Mouse (Mus musculus): ENCODE measurements around the gene Cryzl2. TPM values are rescaled to one million over a fixed set of nuclear protein-coding genes. Genes with fewer than 3 reads are reported as not detected.

Cryzl2 gene
- total and polyA plus RNA-seq, 3 experiments = 8.4 to 15.2 (median 9.5) TPM

DNA sequence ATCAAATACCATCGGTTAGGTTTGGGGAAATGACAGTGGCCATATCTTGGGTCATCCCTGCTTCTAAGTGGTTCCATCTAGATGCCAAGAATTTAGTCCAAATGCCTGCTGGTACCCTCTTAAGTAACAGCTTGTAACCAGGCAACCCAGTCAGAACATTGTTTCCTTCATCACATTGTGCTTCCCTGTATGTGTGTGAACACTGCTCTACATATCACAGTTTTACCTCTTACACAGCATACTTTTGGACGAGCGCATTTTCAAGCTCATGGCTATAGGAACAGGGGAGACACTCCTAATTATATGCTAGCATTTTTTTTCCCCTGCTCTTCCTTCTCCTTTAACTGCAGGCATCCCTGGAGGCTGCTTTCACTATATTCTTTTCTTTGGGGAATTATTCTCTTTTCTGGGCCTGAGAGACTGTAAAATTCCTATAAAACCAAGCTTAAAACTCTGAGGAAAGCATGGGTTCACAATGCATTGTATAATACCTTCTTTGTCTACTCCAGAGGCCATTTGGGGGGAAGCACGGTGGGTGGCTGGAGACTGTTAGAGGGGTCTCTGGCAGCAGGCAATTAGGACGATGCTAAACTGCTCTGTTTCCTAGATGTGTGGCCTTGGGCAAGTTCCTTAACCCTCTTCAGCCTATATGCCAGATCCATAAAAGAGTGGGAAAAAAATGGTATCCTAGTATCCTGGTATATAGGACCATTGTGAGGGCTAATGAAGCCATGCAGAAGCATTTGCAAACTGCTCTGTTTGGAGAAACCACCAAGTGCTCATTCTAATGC, 5.4 kb upstream of the Cryzl2 start:
- WGBS = 83% methylated on average over 5 of the region's 5 CpGs
- H3K4me3 ChIP-seq = no peak overlapping the region
- H3K27ac ChIP-seq = no peak overlapping the region
- DNase-seq = no peak
- TF ChIP-seq POLR2A (IDR thresholded peaks at IDR 0.05; ENCODE audit: insufficient read depth, low read depth, low read length) (no peak), EP300 (IDR thresholded peaks at IDR 0.05; ENCODE audit: insufficient read depth, low read depth, low read length) (no peak), CTCF (IDR thresholded peaks at IDR 0.05) (no peak)
- H3K4me1 ChIP-seq (ENCODE audit: control insufficient read depth, insufficient read depth, low read length) = peaks cover 15% of the 10 kb centered on the region
- H3K36me3 ChIP-seq (ENCODE audit: control insufficient read depth, insufficient read depth, low read length) = peaks cover 6% of the 10 kb centered on the region
- no peaks in the 10 kb centered on the region for H3K27me3 ChIP-seq (ENCODE audit: control insufficient read depth, insufficient read depth, low read length)
- H3K9ac ChIP-seq (ENCODE audit: low read depth, low read length) = no peak overlapping the region
- H3K79me2 ChIP-seq (replicated peaks; ENCODE audit: control insufficient read depth, insufficient read depth, low read length) = no peaks in the 10 kb centered on the region
- intact Hi-C loops (cut with DNase I) = no loop called here

- Histone ChIP-seq H3K36me3 (ENCODE audit: control insufficient read depth, insufficient read depth, low read length) (peaks cover 4% of the 10 kb centered on the region), H3K27me3 (ENCODE audit: control insufficient read depth, insufficient read depth, low read length) (no peaks in the 10 kb centered on the region), H3K79me2 (replicated peaks; ENCODE audit: control insufficient read depth, insufficient read depth, low read length) (no peaks in the 10 kb centered on the region), H3K27ac (no peak overlapping the region), H3K4me1 (ENCODE audit: control insufficient read depth, insufficient read depth, low read length) (peaks cover 6% of the 10 kb centered on the region), H3K4me3 (no peak overlapping the region), H3K9ac (ENCODE audit: low read depth, low read length) (no peak overlapping the region)
- intact Hi-C loops (cut with DNase I) = loop anchor here (5.0 kb wide), 1 partner anchor 173 kb away; no protein-coding TSS in a partner anchor
- DNase-seq = no peak
- no peak for TF ChIP-seq POLR2A (IDR thresholded peaks at IDR 0.05; ENCODE audit: insufficient read depth, low read depth, low read length)
- TF ChIP-seq CTCF (IDR thresholded peaks at IDR 0.05) = no peak
- TF ChIP-seq EP300 (IDR thresholded peaks at IDR 0.05; ENCODE audit: insufficient read depth, low read depth, low read length) = no peak
- 73% methylated on average over 6 of the region's 6 CpGs for WGBS
Measured at GRCm38 (mm10) chr1:157454876-157455275, 3.5 kb upstream of the Cryzl2 start.

DNA sequence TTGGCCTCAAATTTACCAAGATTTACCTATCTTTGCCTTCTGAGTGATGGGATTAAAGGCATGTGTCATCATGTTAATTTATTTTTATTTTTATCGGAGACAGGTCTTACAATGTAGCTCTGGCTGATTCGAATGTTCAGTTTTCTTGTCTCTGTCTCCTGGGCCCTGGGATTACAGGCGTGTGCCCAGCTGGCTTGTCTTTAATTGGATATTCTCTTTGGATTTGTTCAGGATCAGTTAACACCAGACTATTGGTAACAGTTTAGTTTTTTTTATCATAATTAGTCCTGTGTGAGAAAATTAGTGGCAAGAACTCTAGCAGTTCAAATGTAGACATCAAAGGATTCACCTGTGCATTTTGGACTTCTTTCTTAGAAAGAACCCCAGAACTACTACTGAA, 588 bp upstream of the Cryzl2 start:
- intact Hi-C loops (cut with DNase I) = loop anchor here (2.0 to 5.0 kb wide), 3 partner anchors 159 to 371 kb away; no protein-coding TSS in a partner anchor
- Histone ChIP-seq H3K27me3 (ENCODE audit: control insufficient read depth, insufficient read depth, low read length) (no peaks in the 10 kb centered on the region), H3K4me1 (ENCODE audit: control insufficient read depth, insufficient read depth, low read length) (peaks cover 3% of the 10 kb centered on the region), H3K4me3 (no peak overlapping the region), H3K79me2 (replicated peaks; ENCODE audit: control insufficient read depth, insufficient read depth, low read length) (no peaks in the 10 kb centered on the region), H3K36me3 (ENCODE audit: control insufficient read depth, insufficient read depth, low read length) (no peaks in the 10 kb centered on the region), H3K27ac (peak overlapping the region; percentile 49), H3K9ac (ENCODE audit: low read depth, low read length) (no peak overlapping the region)
- WGBS = 97% methylated on average over 3 of the region's 3 CpGs
- TF ChIP-seq EP300 (IDR thresholded peaks at IDR 0.05; ENCODE audit: insufficient read depth, low read depth, low read length) (no peak), CTCF (IDR thresholded peaks at IDR 0.05) (no peak), POLR2A (IDR thresholded peaks at IDR 0.05; ENCODE audit: insufficient read depth, low read depth, low read length) (no peak)
- no peak for DNase-seq

DNA sequence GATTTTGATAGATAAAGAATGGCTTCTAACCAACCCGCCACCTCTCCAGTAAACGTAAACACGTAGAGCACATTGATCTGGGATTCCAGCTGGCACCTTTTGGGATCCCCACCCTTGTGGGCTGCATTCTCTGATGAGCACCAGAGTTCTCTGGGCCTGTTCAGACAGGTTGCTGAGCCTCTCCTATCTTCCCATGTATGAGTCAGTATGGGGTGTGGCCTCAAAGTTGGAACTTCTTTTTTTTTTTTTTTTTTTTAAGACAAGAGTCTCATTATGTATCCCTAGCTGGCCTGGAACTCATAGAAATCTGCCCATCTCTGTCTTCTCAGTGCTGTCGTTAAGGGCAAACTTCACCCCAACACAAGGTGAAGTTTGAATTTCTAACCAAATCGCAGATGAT, 1.5 kb downstream of the Cryzl2 start:
- TF ChIP-seq EP300 (IDR thresholded peaks at IDR 0.05; ENCODE audit: insufficient read depth, low read depth, low read length) = no peak
- no peak for TF ChIP-seq POLR2A (IDR thresholded peaks at IDR 0.05; ENCODE audit: insufficient read depth, low read depth, low read length)
- no peak for TF ChIP-seq CTCF (IDR thresholded peaks at IDR 0.05)
- intact Hi-C loops (cut with DNase I) = loop anchor here (2.0 to 10.0 kb wide), 4 partner anchors 178 to 545 kb away; no protein-coding TSS in a partner anchor
- 88% methylated on average over 5 of the region's 5 CpGs for WGBS

DNA sequence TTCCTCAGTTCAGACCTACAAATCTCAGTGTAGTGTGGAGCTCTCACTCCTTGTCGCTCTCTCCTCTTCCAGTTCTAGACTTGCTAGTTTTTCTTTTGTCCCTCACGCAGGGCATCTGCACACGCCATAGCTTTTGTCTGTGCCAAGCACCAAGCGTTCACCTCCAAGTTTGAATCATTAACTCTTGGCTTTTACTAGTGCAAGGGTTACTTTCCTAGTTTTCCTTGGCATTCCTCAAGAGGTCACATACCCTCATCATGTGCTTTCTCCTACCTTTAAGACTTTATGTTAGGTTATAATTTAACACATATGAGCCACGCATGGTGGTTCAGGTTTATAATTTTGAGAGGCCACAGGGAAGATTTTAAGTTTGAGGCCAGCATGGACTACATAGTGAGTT, 2.9 kb downstream of the Cryzl2 start:
- no peaks in the 10 kb centered on the region for H3K27me3 ChIP-seq (ENCODE audit: control insufficient read depth, insufficient read depth, low read length)
- no peak overlapping the region for H3K27ac ChIP-seq
- H3K4me3 ChIP-seq = no peak overlapping the region
- H3K79me2 ChIP-seq (replicated peaks; ENCODE audit: control insufficient read depth, insufficient read depth, low read length) = no peaks in the 10 kb centered on the region
- H3K36me3 ChIP-seq (ENCODE audit: control insufficient read depth, insufficient read depth, low read length) = no peaks in the 10 kb centered on the region
- H3K4me1 ChIP-seq (ENCODE audit: control insufficient read depth, insufficient read depth, low read length) = peaks cover 3% of the 10 kb centered on the region
- 98% methylated on average over 5 of the region's 5 CpGs for WGBS
- TF ChIP-seq EP300 (IDR thresholded peaks at IDR 0.05; ENCODE audit: insufficient read depth, low read depth, low read length) (no peak), CTCF (IDR thresholded peaks at IDR 0.05) (no peak), POLR2A (IDR thresholded peaks at IDR 0.05; ENCODE audit: insufficient read depth, low read depth, low read length) (no peak)
- H3K9ac ChIP-seq (ENCODE audit: low read depth, low read length) = no peak overlapping the region
- no peak for DNase-seq
- intact Hi-C loops (cut with DNase I) = loop anchor here (5.0 to 10.0 kb wide), 2 partner anchors 359 to 546 kb away; no protein-coding TSS in a partner anchor

More for the DNA sequence above, 1.5 kb downstream of the Cryzl2 start:
- H3K9ac ChIP-seq (ENCODE audit: low read depth, low read length) = no peak overlapping the region
- no peaks in the 10 kb centered on the region for H3K79me2 ChIP-seq (replicated peaks; ENCODE audit: control insufficient read depth, insufficient read depth, low read length)
- no peak for DNase-seq
- H3K4me3 ChIP-seq = no peak overlapping the region
- H3K27ac ChIP-seq = no peak overlapping the region
- peaks cover 3% of the 10 kb centered on the region for H3K4me1 ChIP-seq (ENCODE audit: control insufficient read depth, insufficient read depth, low read length)
- no peaks in the 10 kb centered on the region for H3K27me3 ChIP-seq (ENCODE audit: control insufficient read depth, insufficient read depth, low read length)
- no peaks in the 10 kb centered on the region for H3K36me3 ChIP-seq (ENCODE audit: control insufficient read depth, insufficient read depth, low read length)

DNA sequence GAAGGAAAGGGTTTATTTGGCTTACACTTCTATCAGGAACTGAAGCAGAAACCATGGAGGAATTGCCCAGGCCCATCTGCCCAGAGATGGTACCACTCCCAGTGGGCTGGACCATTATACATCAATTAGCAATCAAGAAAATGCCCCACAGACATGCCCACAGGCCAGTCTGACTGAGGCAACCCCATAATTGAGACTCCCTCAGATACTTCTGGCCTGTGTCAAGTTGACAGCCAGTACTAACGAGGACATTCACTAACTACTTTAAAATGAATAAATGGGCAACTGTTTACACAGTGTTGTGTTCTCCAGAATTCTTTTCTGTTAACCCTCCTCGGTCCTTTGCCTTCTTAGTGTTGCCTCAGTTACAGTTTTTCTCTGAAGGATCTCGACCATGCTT, 4.0 kb downstream of the Cryzl2 start:
- no peak for DNase-seq
- no peak for TF ChIP-seq POLR2A (IDR thresholded peaks at IDR 0.05; ENCODE audit: insufficient read depth, low read depth, low read length)
- TF ChIP-seq EP300 (IDR thresholded peaks at IDR 0.05; ENCODE audit: insufficient read depth, low read depth, low read length) = no peak
- no peak for TF ChIP-seq CTCF (IDR thresholded peaks at IDR 0.05)
- Histone ChIP-seq H3K4me3 (no peak overlapping the region), H3K36me3 (ENCODE audit: control insufficient read depth, insufficient read depth, low read length) (no peaks in the 10 kb centered on the region), H3K4me1 (ENCODE audit: control insufficient read depth, insufficient read depth, low read length) (peaks cover 3% of the 10 kb centered on the region), H3K27ac (no peak overlapping the region), H3K27me3 (ENCODE audit: control insufficient read depth, insufficient read depth, low read length) (no peaks in the 10 kb centered on the region), H3K9ac (ENCODE audit: low read depth, low read length) (no peak overlapping the region), H3K79me2 (replicated peaks; ENCODE audit: control insufficient read depth, insufficient read depth, low read length) (no peaks in the 10 kb centered on the region)
- intact Hi-C loops (cut with DNase I) = loop anchor here (5.0 to 10.0 kb wide), 2 partner anchors 360 to 548 kb away; no protein-coding TSS in a partner anchor
- WGBS = 84% methylated on average over 3 of the region's 3 CpGs
